Mouse (Mus musculus) lung, postnatal 14 days (tissue): ENCODE data around the gene Blm.

ENCODE experiments used
- DNase-seq: peaks from one replicate; pipeline ENCODE4 v3.0.0; 2021

The Blm gene

GRCm38 (mm10) chr7:80535009-80535744 lies at the start of gene Blm:
Blm (minus strand) TSS chr7:80535119.
- peak; percentile 96 for DNase-seq

GRCm38 (mm10) chr7:80583981-80584380 lies 49.1 kb upstream of the Blm start:
- DNase-seq = peak; percentile 68

- DNase-seq = peak; percentile 67
These were observed 48.0 kb upstream of the Blm start for GRCm38 (mm10) chr7:80582821-80583451.

- DNase-seq = peak; percentile 56
These were observed 45.4 kb upstream of the Blm start for GRCm38 (mm10) chr7:80580368-80580767.

- DNase-seq = no peak
These were observed 42.6 kb upstream of the Blm start for GRCm38 (mm10) chr7:80577417-80577980.

GRCm38 (mm10) chr7:80576626-80577025 lies 41.7 kb upstream of the Blm start:
- no peak for DNase-seq

- DNase-seq = no peak
These were observed 40.8 kb upstream of the Blm start for GRCm38 (mm10) chr7:80575750-80576149.

- no peak for DNase-seq
These were observed 38.2 kb upstream of the Blm start for GRCm38 (mm10) chr7:80573076-80573475.

- no peak for DNase-seq
These were observed 33.1 kb upstream of the Blm start for GRCm38 (mm10) chr7:80567982-80568381.

GRCm38 (mm10) chr7:80561931-80562330 lies 27.0 kb upstream of the Blm start:
- DNase-seq = no peak

GRCm38 (mm10) chr7:80561271-80561670 lies 26.4 kb upstream of the Blm start:
- DNase-seq = no peak

GRCm38 (mm10) chr7:80558572-80558971 lies 23.7 kb upstream of the Blm start:
- DNase-seq = no peak

- DNase-seq = no peak
These were observed 23.2 kb upstream of the Blm start for GRCm38 (mm10) chr7:80558101-80558500.

- no peak for DNase-seq
These were observed 22.2 kb upstream of the Blm start for GRCm38 (mm10) chr7:80557161-80557560.

GRCm38 (mm10) chr7:80556166-80556565 lies 21.2 kb upstream of the Blm start:
- DNase-seq = peak; percentile 37

GRCm38 (mm10) chr7:80555146-80555545 lies 20.2 kb upstream of the Blm start:
- DNase-seq = no peak

GRCm38 (mm10) chr7:80554180-80555021 lies 19.5 kb upstream of the Blm start:
- peak; percentile 50 for DNase-seq

GRCm38 (mm10) chr7:80548513-80549260 lies 13.8 kb upstream of the Blm start:
- no peak for DNase-seq

- DNase-seq = no peak
These were observed 7.4 kb upstream of the Blm start for GRCm38 (mm10) chr7:80542139-80542831.

GRCm38 (mm10) chr7:80539581-80539980 lies 4.7 kb upstream of the Blm start:
- DNase-seq = no peak

- DNase-seq = no peak
These were observed 469 bp downstream of the Blm start for GRCm38 (mm10) chr7:80534291-80535008.
